Mouse (Mus musculus): ENCODE results near the gene Aebp1.
A peak's percentile ranks its signal among the peaks of the same experiment; 100 is the strongest.

Aebp1 gene

DNA sequence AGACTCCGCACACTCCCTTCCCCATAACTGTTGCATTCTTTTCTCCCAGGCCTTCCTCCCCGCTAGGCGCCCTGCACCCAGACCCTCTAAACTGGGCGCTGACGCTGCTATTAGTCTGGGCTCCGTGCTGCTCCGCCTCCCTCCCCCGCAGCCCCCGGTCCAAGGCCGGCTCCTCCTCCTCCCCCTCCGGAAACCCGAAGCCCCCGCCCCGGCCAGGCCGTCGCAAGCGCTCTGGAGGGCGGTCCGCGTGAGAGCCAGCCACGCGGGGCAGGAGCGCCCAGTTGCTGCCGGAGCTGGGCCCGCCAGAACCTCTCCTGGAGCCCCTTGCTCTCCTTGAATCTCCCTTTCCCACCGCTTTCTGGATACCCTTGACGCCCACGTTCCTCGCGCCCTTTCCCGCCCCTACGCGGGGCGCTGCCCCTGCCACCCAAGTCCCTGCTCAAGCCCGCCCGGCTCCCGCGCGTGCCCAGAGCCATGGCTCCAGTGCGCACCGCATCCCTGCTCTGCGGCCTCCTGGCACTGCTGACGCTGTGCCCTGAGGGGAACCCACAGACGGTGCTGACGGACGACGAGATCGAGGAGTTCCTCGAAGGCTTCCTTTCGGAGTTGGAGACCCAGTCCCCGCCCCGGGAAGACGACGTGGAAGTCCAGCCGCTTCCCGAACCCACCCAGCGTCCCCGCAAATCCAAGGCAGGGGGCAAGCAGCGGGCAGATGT, at the start of gene Aebp1:
Gene Aebp1, plus strand, starts transcription at position 270 of the 716 bp plus-strand sequence.
- DNase-seq (ENCODE audit: low read depth, low spot score): peak; percentile 53

DNA sequence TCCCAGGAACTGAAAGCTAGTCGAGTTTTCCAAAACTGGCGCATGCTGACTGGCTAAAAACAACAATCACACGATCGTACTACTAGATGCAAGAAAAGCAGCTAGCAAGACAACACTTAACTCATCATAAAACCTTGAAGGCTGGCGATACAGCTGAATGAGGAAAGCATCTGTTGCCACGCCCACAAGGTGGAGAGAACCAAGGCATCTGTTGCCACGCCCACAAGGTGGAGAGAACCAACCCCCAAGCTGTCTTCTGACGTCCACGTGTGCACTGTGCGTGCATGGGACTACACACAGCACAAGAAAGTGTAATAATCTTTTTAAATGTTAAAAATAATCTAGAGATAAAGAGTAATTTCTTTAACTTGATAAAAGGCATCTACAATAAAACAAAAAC, 48.4 kb upstream of the Aebp1 start:
- DNase-seq (ENCODE audit: low read depth, low spot score): no peak

DNA sequence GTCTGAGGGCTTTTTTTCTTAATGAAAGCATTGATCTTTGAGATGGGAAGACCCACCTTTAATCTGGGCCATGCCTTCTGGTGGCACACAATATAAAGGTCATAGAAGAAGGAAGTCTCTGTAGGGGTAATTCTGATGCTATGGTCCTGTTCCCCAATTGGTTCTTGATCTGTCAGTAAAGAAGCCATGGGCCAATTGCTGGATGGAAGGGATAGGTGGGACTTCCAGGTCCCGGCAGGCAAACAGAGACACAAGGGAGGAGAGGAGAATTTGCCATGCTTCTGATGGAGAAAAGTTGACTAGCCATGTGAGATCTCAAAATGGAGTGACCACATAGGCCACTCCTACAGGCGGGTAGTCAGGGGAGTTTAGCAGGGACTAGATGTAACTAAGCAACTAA, 42.5 kb upstream of the Aebp1 start:
- no peak for DNase-seq (ENCODE audit: low read depth, low spot score)

DNA sequence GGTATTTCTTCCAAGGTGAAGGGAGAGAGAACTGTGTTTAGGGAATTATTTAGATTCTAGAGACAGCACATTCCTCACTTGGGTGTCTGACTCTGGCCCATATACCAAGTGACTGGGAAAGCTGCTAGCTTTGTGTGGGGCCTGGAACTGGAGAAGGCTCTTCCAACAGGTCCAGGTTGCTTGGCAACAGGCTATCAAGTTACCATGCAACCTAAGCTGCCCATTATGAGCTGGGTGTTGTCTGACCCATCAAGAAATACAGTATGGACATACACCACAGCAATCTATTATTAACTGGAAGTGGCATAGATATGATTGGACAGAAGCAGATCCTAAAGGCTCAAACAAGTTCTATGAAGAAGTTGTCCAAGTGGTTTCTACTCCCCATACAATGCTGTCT, 36.3 kb upstream of the Aebp1 start:
- DNase-seq (ENCODE audit: low read depth, low spot score): no peak

DNA sequence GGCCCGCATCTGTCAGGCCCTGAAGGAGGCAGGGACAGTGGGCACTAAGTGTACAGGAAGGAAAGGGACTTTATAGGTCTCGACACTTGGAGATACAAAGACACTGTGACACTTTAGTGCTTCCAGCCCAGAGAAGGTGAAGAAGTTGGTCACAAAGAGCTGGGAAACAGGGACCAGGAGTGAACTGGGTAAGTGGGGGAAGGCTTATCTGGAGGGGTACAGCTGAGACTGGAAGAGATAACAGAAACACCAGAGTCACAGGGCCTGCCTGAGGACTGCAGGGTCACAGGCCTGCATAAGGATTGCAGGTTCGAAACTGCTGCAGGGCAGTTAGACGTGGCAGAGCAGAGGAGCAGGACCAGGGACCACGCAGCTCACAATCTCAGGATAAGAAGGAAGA, 33.8 kb upstream of the Aebp1 start:
- no peak for DNase-seq (ENCODE audit: low read depth, low spot score)

DNA sequence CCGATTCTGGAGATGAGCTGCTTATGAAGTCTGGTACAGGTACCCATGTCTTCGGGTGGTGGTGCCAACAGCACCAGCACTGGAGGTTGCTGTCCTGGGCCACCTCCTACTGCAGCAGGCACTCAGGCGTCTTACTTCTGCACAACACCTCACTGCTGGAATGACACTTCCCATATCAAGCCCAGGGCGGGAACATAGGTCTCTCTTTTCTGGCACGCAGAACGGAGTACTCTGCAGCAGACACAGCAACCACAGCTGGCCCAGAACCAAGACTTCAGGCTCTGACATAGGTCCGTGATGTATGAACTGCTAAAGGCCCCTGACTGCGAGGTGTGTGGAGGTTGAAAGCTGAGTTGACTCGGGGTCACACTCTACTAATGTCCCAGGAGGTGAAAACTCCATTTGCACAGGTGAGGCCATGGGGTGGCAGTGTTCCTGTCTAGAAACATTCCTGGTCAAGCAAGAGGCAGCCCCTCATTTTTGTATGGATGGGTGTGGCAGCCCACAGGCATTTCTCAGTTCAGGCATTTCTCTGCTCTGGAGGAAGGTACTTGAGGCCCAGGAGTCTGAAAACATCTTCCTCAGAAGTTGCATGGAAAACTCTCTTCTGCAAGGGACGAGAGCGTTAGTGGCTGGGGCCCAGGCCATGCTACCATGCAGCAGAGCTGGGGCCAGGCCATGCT, 33.1 kb upstream of the Aebp1 start:
- no peak for DNase-seq (ENCODE audit: low read depth, low spot score)

DNA sequence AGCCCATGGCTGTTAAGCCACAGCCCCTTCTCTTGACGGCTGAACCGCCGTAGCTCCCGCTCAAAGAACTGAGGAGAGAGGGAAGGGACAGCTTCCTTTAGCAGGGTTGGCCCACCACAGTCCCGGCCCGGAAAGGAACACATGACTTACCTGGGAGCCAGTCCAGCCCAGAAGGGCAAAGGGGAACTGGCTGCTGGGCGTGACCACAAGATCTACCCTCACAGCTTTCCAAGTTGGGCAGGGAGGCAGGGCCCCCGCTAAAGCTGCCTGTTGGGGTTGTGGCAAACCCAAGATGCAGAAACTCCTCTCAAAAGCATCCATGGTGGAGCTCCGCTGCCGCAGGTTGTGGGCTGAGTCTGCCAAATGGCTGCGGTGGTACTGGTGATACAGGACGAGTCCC, 32.4 kb upstream of the Aebp1 start:
- no peak for DNase-seq (ENCODE audit: low read depth, low spot score)

DNA sequence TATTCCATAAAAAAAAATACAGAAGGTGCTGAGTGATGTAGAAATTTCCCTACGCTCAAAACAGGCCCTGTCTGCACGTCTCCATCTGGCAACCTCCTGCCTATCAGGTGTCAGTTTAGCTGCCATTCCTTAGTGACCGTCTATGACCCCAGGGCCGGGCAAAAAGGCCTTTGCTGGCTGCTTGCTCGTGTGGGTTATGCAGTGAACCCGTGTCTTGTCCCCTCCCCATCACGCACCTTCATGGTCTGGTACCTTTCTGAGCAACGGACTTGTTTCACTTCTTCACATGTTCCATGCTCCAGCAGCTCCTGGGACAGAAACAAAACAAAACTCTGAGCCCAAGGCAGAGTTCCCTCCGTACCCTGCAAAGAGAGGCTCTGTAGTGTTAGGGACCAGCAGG, 27.2 kb upstream of the Aebp1 start:
- DNase-seq (ENCODE audit: low read depth, low spot score): no peak

DNA sequence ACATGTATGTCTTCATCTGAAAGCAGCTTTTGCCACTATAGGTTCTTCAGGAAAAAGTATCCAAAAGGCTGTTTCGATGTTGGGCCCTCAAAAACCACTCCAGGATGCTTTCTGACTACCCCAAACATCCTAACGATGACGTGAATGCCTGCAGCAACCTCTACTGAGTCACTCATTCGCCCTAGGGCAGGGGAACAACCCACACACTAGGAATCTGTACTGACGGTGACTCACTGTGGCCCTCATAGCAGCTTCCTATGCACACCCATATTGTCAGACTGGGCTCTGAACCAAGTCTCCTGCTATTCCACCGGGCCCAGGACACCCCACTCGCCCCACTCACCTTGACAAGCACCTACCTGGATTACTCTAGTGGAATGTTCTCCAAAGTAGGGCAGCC, 26.7 kb upstream of the Aebp1 start:
- DNase-seq (ENCODE audit: low read depth, low spot score): no peak

DNA sequence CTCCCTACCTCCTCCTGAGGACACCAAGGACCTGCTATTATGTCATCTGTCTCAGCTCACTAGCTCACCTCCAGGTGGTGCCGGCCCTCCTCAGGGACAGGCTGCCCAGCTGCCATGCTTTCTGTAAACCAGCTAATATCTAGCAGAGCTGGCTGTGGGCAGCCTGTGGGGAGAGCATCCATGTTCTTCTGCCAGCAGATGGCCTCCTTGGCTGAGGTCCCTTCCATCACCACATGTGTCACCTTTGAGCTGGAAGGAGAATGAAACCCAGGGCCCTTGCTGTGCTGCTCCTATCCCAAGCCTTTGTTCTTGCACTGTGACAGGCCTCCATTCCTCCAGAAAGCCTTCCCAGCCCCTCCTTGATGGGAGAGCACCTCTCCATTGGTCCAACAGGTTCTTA, 25.6 kb upstream of the Aebp1 start:
- DNase-seq (ENCODE audit: low read depth, low spot score): no peak

DNA sequence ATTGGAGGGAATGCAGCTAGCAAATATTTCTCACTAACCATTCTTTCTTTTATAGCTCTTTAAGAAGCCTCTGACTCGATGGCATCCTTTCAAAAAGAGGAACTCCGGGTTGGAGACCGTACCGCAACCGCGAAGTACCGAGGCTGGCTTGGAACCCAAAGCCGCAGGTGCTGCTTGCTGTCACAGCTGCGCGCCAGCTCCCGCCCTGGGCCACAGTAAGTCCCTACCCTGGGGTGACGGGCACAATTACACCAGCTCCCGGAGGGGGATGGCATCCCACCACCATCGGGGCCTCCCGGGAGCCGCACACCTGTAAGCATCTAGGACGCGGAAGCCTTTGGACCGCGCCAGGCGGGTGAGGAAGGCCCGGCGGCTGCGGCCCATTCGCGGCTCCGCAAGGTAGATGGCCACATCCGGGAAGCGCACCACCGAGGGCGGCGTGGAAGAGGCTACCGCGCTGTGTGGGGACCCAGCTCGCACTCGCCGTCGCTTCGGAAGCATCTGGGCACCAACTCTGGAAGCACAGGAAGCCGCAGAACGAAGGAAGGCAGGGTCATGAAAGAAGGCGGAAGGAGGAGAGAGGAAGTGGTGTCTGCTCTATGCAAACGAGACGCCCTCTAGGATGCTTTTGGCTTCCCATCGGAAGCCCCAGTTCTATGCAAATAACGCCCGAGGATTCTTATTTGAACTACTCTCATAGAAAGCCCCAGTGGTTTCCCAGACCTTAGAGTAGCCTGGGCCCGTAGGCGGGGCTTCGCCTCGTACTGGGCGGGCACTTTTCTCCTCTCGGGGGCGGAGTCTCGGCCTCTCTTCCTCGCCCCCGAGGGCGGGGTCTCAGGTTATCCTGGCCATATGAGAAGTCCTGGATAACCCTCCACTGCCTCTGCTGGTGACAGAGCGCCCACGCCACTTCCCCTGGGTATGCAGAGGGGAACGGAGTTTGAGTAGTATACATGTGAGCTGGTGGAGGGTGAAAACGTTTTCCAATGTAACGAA, 24.2 kb upstream of the Aebp1 start, which contains the start of gene Polm:
Gene Polm, minus strand, starts transcription at position 766 of the 996 bp plus-strand sequence.
- peak; percentile 95 for DNase-seq (ENCODE audit: low read depth, low spot score)

DNA sequence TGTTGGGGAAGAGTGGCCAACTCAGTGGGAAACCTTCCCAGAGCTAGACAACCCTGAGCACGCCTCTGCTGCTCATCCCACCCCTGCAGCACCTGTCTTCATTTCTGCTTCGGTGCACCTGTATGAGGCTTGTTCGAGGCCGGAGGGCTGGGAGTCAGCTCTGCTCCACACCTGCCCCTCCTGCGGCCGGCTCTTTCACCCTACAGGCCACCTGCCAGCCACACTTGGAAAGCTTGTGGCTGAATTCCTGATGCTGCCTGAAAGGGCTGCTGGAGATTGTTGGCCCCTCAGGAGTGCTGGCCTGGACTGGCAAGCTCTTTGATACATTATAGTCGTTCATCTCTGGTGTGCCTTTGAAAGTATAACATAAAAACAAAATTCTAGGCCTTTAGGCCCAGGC, 21.4 kb upstream of the Aebp1 start:
- DNase-seq (ENCODE audit: low read depth, low spot score): no peak

DNA sequence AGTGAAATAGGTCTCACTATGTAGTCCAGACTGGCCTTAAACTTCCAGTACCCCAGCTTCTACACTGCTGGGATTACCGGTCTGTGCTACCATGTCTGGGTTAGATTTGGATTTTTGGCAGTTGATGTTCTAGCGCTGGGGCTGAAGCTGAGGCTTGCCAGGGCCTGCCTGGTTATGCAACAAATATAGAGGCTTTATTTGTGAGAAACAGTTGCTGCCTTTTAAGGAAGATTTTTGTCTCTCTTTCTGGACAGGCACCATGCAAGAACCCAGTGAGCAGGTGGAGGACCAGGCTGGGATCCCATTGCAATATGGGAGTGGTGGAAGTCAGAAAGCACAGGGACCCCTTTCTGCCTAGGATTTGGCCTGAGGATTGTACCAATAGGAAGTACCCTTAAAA, 20.0 kb upstream of the Aebp1 start:
- no peak for DNase-seq (ENCODE audit: low read depth, low spot score)

DNA sequence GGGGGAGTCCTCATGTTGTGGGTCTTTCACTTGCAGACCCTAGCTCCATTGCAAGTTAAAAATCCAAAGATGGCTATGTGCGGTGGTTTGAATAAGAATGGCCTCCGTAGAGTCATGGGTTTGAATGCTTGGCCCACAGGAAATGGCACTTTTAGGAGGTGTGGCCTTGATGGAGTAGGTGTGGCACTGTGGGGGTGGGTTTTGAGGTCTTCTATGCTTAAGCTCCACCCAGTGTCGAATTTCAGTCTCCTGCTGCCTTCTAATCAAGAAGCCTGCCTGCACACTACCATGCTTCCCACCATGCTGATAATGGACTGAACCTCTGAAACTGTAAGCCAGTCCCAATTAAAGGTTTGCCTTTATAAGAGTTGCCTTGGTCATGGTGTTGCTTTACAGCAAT, 18.6 kb upstream of the Aebp1 start:
- no peak for DNase-seq (ENCODE audit: low read depth, low spot score)

DNA sequence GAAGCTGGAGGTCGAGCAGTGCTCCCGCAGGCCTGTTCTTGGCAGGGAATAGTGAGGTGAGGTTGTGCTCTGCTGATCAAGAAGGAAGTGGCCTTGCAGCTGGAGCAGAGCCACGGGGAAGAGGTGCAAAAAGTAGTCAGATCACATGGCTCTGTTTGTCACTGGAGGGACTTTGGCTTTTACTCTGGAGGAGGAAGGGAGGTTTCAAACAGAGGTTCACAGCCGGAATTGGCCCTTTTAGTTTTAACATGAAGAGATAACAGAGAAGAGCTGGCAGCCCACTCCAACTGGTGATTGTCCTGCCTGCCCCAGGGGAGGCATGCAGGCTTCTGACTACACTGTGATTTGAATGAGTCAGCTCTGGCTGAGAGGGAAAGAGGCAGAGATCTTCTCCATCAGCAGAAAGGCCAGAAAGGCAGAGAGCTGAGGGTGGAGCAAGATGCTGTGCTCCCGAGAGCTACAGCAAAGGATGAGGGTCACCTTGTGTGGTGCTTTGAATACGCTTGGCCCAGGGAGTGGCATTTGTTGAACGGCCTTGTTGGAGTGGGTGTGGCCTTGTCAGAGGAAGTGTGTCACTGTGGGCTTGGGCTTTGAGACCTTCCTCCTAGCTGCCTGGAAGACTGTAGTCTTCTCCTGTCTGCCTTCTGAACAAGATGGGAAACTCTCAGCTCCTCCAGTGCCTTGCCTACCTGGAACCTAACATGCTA, 15.0 kb upstream of the Aebp1 start:
- no peak for DNase-seq (ENCODE audit: low read depth, low spot score)

DNA sequence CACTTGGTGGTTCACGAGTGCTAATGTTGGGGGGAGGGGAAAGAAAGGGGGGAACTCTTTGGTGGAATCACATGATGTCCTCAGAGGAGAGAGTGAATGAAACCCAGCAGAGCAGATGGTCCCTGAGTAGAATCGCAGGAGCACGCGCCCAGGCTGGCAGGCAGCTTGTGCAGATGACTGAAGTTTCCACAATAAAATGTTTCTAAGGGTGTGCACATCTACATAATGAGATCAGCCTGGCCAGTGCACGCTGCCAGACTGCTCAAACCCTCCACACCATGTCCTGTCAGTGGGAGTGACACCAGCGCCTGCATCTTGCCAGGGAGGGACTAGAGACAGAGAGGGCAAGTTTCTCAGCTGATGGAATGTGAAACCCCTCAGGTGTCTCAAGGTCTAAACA, 13.0 kb upstream of the Aebp1 start:
- no peak for DNase-seq (ENCODE audit: low read depth, low spot score)

DNA sequence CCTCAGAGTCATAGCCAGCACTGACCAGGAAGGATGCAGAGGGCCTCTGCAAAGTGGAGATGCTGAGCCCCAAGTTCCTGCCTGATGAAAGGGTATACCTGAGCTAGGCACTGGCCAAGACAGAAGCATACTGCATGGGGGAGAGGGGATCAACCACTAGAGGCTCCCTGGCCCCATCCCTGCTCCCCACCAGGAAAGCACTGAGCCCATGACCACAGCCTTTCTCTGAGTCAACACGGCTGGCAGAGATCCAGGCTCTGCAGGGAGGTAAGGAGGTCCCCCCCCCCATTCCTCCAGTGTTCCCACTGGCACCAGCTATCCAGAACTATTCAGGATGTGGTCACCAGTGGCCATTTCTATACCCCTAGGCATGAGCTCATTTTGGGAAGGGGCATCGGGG, 12.4 kb upstream of the Aebp1 start:
- no peak for DNase-seq (ENCODE audit: low read depth, low spot score)

DNA sequence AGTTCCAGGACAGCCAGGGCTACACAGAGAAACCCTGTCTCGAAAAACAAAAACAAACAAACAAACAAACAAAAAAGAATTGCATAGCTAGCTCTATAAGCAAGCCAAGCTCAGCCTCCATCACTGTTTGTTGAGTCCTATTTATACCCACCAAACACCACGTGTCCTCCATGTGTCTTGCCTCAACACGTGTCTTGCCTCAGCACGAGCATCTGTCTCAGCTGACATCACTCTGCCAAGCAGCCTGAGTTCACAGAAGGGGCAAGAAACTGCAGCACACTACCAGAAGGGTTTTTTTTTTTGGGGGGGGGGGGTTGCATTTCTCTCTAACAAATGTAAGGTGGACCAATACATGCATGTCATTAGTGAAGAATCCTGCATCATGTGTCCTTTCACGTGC, 11.3 kb upstream of the Aebp1 start:
- no peak for DNase-seq (ENCODE audit: low read depth, low spot score)

DNA sequence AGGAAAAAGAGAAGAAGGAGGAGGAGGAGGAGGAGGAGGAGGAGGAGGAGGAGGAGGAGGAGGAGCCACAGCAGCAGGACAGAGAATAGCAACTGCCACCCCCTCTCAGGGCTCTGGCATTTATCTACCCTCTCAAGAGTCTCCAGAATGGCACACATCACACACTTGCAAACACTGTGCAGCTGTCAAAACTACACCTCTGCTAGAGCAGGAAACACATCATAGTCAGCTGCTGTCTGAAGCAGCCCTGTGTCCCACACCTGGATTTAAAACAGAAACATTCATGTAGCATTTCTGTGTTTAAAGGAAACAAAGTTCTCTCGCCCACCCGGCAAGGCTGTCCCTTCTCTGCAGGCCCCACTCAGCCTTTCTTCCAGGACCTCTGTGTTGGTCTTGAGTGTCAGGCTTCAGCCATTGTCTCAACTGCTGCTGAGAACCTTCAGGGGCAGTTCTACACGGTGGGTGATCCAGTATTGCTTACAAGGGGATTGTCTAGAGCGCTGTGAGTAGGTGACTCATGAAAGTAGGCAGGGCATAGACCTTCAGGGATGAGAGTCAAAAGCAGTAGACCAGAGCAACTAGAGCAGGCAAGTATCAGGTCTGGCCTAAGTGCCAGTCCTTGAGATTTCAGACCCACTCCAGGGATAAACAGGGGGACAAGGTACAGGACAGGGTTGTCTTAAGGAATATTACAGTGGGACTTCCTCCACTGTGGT, 10.6 kb upstream of the Aebp1 start:
- DNase-seq (ENCODE audit: low read depth, low spot score): no peak

DNA sequence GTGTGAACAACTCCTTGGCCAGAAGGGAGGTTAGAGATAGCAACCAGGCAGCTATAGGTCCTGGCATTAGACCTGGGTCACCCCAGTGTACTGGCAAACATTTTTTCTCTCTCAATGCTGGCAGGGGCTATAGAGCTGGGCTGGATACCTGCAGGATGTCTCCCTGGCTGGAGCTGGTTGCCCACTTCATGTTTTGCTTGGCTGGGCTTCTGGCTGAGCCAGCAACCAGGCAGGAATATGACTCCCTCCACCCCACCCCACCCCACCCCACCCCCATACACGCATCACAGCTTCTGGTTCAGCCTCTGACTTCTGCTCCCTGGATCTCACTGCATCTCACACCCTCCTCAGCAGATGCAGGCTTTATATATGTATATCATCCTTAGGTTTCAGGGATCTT, 9.4 kb upstream of the Aebp1 start:
- DNase-seq (ENCODE audit: low read depth, low spot score): no peak

DNA sequence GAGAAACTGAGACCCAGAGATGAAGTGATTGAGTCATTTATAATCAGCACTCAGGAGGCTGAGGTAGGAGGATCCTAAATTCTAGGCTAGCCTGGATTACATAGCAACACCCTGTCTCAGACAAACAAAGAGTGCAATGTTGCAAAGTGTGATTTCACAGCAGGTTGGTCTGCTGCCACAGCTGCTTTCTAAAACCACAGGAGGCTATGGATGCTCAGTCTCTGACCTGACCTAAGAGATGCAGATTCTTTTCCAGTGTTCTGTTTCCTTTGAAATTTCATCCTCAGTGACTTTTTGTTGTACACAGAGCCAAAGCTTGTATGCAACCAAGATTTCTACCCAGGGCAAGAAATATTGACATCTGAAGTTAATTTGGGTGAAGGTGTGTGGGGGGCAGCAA, 6.3 kb upstream of the Aebp1 start:
- no peak for DNase-seq (ENCODE audit: low read depth, low spot score)
